Mouse (Mus musculus): ENCODE measurements around the gene Olfr776. TPM values are rescaled to one million over a fixed set of nuclear protein-coding genes. Genes with fewer than 3 reads are reported as not detected.

Gene Olfr776
- polyA plus RNA-seq (2012; ENCODE audit: low replicate concordance) = not detected in 2 replicates

GRCm38 (mm10) chr10:129258827-129259226 is at the start of gene Olfr776:
Gene Olfr776, plus strand, starts transcription at chr10:129259127.

GRCm38 (mm10) chr10:129235904-129236303 is 23.0 kb upstream of the Olfr776 start, which contains the start of gene Olfr774:
Gene Olfr774, plus strand, starts transcription at chr10:129236204.

DNA sequence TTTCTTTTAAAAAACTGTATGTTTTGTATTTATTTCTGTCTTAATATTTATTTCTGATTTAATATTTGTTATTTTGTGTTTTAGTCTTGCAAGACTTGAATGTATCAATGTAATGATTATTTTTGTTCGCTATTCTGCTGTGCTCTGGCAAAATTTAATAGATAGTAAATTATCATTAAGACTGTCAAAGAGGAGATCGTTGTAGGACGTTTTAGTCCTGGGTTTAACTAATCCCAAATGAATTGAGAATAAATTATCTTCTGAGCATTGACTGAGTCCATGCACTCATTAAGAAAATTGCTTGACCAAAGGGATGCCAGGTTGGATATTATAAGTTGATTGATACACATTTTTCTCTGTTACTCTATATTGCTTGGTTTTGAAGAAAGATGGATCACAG is 10.8 kb upstream of the Olfr776 start, which contains the start of gene Olfr775:
Olfr775 (plus strand) TSS at position 301 of the 400 bp plus-strand sequence.

GRCm38 (mm10) chr10:129271081-129271535 is 12.2 kb downstream of the Olfr776 start, which contains the start of gene Olfr777:
Gene Olfr777, minus strand, starts transcription at chr10:129271485.

Other genes with a start within 250 kb of the Olfr776 start
- gene Olfr763, start 248.3 kb upstream of the Olfr776 start, polyA plus RNA-seq (2012; ENCODE audit: low replicate concordance) = not detected in 2 replicates
- gene Olfr764-ps1, start 219.2 kb upstream of the Olfr776 start, polyA plus RNA-seq (2012; ENCODE audit: low replicate concordance) = not detected in 2 replicates
- gene Olfr765, start 209.1 kb upstream of the Olfr776 start, polyA plus RNA-seq (2012; ENCODE audit: low replicate concordance) = not detected in 2 replicates
- not detected in 2 replicates for gene Olfr766-ps1, start 190.2 kb upstream of the Olfr776 start, polyA plus RNA-seq (2012; ENCODE audit: low replicate concordance)
- gene Olfr767, start 176.2 kb upstream of the Olfr776 start, polyA plus RNA-seq (2012; ENCODE audit: low replicate concordance) = not detected in 2 replicates
- not detected in 2 replicates for gene Olfr768, start 159.8 kb upstream of the Olfr776 start, polyA plus RNA-seq (2012; ENCODE audit: low replicate concordance)
- gene Olfr769, start 141.3 kb upstream of the Olfr776 start, polyA plus RNA-seq (2012; ENCODE audit: low replicate concordance) = not detected in 2 replicates
- not detected in 2 replicates for gene Olfr770, start 120.1 kb upstream of the Olfr776 start, polyA plus RNA-seq (2012; ENCODE audit: low replicate concordance)
- not detected in 2 replicates for gene Olfr771, start 94.4 kb upstream of the Olfr776 start, polyA plus RNA-seq (2012; ENCODE audit: low replicate concordance)
- not detected in 2 replicates for gene Olfr772, start 81.2 kb upstream of the Olfr776 start, polyA plus RNA-seq (2012; ENCODE audit: low replicate concordance)
- gene Olfr773, start 71.7 kb upstream of the Olfr776 start, polyA plus RNA-seq (2012; ENCODE audit: low replicate concordance) = not detected in 2 replicates
- gene Olfr774, start 22.9 kb upstream of the Olfr776 start, polyA plus RNA-seq (2012; ENCODE audit: low replicate concordance) = not detected in 2 replicates
- not detected in 2 replicates for gene Olfr775, start 10.7 kb upstream of the Olfr776 start, polyA plus RNA-seq (2012; ENCODE audit: low replicate concordance)
- not detected in 2 replicates for gene Olfr777, start 12.4 kb downstream of the Olfr776 start, polyA plus RNA-seq (2012; ENCODE audit: low replicate concordance)
- gene Olfr780, start 59.0 kb downstream of the Olfr776 start, polyA plus RNA-seq (2012; ENCODE audit: low replicate concordance) = not detected in 2 replicates
- gene Olfr781, start 69.7 kb downstream of the Olfr776 start, polyA plus RNA-seq (2012; ENCODE audit: low replicate concordance) = not detected in 2 replicates
- not detected in 2 replicates for gene Olfr782, start 89.7 kb downstream of the Olfr776 start, polyA plus RNA-seq (2012; ENCODE audit: low replicate concordance)
- not detected in 2 replicates for gene Olfr784, start 125.0 kb downstream of the Olfr776 start, polyA plus RNA-seq (2012; ENCODE audit: low replicate concordance)
- gene Olfr785, start 146.3 kb downstream of the Olfr776 start, polyA plus RNA-seq (2012; ENCODE audit: low replicate concordance) = not detected in 2 replicates
- not detected in 2 replicates for gene Olfr786, start 168.2 kb downstream of the Olfr776 start, polyA plus RNA-seq (2012; ENCODE audit: low replicate concordance)
- not detected in 2 replicates for gene Olfr787, start 202.7 kb downstream of the Olfr776 start, polyA plus RNA-seq (2012; ENCODE audit: low replicate concordance)
- gene Olfr788, start 211.9 kb downstream of the Olfr776 start, polyA plus RNA-seq (2012; ENCODE audit: low replicate concordance) = not detected in 2 replicates
- not detected in 2 replicates for gene Olfr789, start 225.6 kb downstream of the Olfr776 start, polyA plus RNA-seq (2012; ENCODE audit: low replicate concordance)
- gene Olfr790, start 239.4 kb downstream of the Olfr776 start, polyA plus RNA-seq (2012; ENCODE audit: low replicate concordance) = not detected in 2 replicates

Measured in leukemia stem cell, adult 10-12 weeks (primary cell).